Mouse (Mus musculus) cerebellum, adult 9-10 months (tissue): Measurements from ENCODE around the gene Pygb.

ENCODE experiments used
- DNase-seq: peaks from one replicate; pipeline ENCODE4 v3.0.0; 2022

Gene Pygb

DNA sequence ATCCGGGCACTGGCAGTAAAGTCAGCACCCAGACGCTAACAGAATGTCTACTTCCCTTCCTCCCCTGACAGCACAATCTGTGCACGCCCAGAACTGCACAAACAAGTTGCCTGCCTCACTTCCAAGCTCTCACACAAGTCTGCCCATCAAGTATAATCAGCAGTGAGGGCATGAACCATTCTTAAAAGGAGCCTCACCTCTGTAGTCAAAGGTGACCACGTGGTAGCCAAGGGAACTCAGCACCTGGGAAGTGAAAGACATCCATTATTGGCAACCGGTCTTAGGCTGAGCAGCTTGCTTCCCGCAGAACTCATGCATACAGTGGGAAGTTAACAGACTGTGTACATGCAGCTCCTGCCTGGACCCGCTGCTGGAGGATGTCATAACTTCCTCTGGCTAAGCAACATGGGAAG lies 55.5 kb downstream of the Pygb start:
- DNase-seq = no peak

DNA sequence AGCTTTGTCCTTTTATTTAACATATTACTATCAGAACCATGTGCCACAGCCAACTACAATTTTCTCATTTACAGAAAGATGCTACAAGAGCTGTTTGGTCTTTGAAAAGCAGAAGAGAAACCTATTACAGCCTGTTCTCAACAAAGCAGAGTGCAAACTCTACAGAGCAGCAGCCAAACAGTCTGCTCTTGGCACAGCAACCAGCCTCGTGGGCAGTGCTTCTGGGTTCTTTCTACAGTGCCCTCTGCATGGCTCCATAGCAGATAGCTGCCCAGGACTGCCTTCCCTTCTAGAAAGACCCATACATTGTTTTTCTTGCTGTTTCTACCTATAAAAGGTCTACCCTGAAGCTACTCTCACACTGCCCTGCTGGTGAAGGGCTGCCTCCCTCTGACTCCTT lies 58.3 kb downstream of the Pygb start:
- DNase-seq = no peak

DNA sequence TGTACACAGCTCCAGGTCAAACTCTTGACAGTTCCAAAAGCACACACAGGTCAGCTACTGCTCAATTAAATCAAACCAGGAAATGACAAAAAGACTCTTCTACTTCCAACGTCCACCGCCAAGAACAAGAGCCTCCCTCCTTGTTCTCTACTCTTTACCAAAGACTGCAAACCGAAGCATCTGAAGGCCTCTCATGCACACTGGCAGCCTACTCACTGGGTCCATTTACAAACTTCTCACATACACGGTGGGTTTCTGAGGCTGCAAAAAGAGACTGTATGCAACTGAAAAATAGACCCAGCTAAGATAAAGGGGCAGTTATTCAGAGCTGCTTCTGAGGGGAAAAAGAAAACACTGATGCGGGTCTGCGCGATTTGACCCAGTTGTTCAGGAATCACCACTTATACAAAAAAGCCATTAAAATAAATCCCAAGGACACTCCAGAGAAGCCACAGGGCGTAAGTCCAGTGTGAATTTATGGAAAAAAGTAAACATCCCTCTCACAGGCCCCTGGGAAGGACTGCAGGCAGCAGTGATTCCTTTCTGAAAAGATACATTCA lies 61.0 kb downstream of the Pygb start:
- DNase-seq = no peak

- no peak for DNase-seq
These were observed 64.7 kb downstream of the Pygb start for GRCm38 (mm10) chr2:150851251-150851650.

- no peak for DNase-seq
These were observed 68.7 kb downstream of the Pygb start for GRCm38 (mm10) chr2:150855186-150855585.

DNA sequence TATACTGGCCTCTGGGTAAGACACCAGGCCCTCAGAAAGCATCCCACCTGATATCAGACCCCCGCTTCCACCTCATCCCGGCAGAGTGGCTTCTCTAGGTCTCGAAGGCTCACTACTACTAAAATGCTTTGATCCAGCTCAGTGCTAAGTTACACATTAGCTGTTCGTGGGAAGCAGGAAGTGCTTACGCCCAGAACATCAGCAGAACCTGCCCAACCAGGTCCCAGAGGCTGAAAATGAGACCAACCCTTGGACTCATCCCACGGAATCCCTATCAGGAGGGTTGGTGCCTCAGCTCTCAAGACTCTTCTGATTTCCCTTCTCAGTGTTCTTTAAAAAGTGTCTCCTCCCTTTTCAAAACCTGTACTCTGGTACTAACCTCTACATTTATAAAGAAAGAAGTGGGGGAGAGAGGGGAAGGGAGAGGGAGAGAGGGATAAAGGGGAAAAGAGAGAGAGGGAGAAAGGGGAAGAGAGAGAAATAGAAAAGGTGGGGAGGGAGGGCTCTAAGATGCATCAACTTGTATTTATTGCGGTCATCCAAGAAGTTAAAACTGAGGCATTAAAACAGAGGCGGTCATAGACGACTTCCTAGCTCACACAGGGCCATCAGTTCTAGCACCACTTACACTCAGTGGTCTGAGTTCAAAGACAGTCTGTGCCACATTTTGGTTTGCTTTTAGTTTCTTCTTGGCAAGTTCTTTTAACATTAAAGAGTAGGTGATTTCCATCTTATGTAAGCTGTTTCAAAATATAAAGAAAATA lies 72.4 kb downstream of the Pygb start:
- DNase-seq = no peak

GRCm38 (mm10) chr2:150859709-150860470 lies 73.4 kb downstream of the Pygb start:
- DNase-seq = no peak

GRCm38 (mm10) chr2:150861128-150861527 lies 74.6 kb downstream of the Pygb start:
- DNase-seq = no peak

DNA sequence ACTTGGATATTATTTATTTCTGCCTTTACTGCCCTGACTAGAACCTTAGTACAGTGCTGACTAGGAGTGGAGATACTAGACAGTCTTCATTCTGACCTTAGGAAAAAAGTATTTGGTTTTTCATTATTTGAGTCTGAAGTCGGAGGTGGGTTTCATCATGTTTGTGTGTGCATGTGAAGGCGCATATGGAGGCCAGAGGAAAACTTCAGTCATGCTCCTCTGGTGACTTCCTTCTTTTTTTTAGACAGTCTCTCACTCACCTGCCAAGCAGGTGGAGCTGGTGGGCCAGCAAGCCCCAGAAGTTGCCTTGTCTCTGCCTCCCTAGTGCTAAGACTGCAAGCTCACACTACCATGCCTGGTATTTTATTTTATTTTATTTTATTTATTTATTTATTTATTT lies 80.5 kb downstream of the Pygb start:
- no peak for DNase-seq

DNA sequence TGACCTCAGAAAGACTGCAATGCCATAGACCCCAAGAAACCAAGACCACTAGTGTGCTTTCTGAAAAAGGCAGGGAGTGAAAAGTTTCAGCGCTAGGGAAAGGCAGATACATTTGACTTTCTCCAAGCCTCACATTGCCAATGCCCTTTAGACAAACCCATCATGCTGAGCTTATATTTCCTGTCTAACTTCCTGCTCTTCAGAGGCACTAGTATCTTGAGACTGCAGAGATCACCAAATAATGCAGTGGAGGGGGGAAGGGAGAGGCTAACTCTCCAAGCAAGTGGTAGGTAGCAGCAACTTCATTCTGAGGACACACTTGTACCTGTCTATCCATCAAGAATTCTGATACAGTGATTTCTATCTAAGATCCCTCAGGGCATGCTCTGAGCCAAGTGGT lies 82.9 kb downstream of the Pygb start:
- no peak for DNase-seq

GRCm38 (mm10) chr2:150874508-150874907 lies 88.0 kb downstream of the Pygb start:
- peak; percentile 44 for DNase-seq

DNA sequence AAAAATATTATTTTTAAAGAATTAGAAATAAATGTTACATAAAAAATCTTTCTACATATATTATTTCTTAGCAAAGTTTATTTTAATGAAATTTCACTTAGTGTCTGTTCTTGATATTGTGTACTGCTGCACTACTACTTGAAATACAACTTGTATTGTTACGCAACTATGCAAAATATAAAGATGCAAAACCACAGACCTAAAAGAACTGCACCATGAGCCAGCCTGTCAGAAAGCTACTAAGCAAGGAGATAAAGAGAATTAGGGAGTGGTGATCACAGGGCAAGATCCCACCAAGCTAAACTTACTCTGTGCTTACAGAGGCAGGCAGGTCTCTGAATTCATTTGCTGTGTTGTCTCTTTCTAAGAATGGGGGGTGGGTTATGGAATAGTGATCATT lies 88.7 kb downstream of the Pygb start:
- DNase-seq = no peak

DNA sequence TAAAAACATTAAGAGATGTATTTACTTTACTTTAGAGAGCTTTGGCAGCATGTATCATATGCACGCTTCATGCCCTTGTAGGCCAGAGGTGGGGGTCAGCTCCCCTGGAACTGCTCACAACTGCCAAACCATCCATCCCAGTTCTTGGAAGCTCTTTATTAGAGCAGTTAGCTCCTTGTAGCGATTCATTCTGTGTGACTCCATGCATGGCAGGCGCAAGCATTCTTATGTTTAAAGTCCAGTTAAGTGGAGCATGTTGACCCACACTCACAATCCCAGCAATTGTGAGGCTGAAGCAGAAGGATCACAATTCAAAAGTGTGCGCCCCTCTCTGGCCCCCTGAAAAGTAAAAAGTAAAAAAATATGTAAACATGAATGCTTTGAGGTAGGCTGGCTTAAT lies 91.0 kb downstream of the Pygb start:
- no peak for DNase-seq
